Mouse (Mus musculus): Measurements from ENCODE around the gene Adcy6. TPM values are rescaled to one million over a fixed set of nuclear protein-coding genes. Genes with fewer than 3 reads are reported as not detected.
A peak's percentile ranks its signal among the peaks of the same experiment; 100 is the strongest.

Gene Adcy6
- 5.2 and 6.2 TPM in 2 replicates for polyA plus RNA-seq (2015; fragmentation: Nextera tagmentation; extraction: Ambion mirVana)

DNA sequence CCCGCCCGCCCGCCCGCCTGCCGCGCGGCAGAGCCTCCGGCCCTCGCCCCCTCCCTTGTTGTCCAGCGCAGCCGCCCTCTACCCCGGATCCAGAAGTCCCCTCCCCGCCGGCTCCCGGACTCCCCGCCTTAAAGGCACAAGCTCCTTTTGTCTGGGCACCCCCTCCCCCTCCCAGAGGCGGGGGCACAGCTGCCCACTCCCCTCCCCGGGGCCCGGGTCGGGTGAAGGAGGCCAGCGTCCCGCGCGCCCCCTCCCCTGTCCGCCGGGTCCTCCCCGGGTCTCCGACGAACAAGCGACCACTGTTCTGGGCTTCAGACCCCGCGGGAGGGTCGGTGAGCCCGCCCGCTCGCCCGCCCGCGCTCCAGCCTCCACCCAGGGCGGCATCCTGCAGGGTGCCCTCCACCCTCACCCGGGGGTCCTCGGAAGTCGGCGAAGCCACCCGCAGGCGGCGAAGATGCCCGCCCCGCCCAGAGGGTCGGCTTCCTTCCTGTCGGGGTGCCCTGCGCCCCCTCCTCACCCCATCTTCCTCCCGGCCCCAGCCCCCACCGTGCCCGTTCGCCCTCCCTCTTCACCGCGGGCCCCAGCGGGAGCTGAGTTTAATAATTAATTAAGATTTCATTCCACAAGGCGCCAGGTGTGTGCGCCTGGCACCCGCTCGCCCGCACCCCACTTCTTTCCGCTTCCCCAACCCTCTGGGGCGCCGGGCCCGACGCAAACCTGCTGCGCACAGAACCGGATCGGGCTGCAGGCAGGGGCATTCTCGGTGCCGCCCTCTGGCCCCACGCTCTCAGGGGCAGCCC lies at the start of gene Adcy6:
Gene Adcy6, minus strand, starts transcription at position 746 of the 800 bp plus-strand sequence.
- peak within 1 kb of the TSS; percentile 99 for H3K27ac ChIP-seq
- ATAC-seq (ENCODE audit: low read depth) = peak; percentile 34
- 2% methylated on average over 65 of the region's 75 CpGs for WGBS (ENCODE audit: insufficient replicate concordance)
- no peaks in the 10 kb centered on the region for H3K27me3 ChIP-seq
- no peaks in the 10 kb centered on the region for H3K9me3 ChIP-seq (replicated peaks)
- peaks cover 58% of the 10 kb centered on the region for H3K4me1 ChIP-seq (replicated peaks)
- H3K36me3 ChIP-seq = peaks cover 6% of the 10 kb centered on the region
- peak; percentile 35 for DNase-seq
- peak within 1 kb of the TSS; percentile 87 for H3K4me3 ChIP-seq (replicated peaks)
- H3K4me2 ChIP-seq = peak within 1 kb of the TSS; percentile 99
- peak within 1 kb of the TSS; percentile 92 for H3K9ac ChIP-seq

DNA sequence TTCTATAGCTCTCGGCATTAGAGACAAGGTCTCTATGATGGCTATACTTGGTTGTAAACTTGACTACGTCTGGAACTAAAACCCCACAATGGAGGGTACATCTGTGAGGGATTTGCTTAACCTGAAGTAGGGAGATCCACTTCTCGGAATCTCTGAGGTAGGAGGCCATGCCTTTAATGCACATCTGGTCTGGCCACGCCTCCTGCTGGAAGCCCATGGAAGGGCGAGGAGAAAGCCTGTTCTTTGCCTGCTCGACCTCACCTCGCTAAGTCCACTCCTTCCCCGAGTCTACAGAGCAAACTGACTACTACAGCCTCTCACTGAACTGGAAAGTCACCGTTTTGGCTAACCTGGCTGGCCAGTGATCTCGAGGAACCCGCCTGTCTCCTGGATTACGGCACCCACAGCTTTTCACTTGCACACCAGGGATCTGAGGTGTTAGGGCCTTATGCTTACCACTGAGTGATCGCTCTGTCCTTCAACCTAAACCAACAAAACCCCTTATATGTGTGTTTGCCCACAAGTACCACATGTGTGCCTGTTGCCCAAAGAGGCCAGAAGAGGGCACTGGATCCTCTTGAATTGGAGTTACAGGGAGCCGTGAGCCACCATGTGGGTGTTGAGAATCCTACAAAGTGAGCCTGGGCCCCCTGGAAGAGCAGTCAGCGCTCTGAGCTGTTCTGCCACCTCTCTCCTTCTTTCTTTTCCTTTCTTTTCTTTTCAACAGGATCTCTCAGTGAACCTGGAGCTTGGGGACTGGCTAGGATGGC lies 47.3 kb upstream of the Adcy6 start:
- Histone ChIP-seq H3K27ac (no peak overlapping the region), H3K9me3 (replicated peaks) (no peaks in the 10 kb centered on the region), H3K4me3 (replicated peaks) (no peak overlapping the region), H3K36me3 (peaks cover 84% of the 10 kb centered on the region), H3K27me3 (no peaks in the 10 kb centered on the region), H3K4me1 (replicated peaks) (peaks cover 17% of the 10 kb centered on the region), H3K4me2 (no peak overlapping the region), H3K9ac (no peak overlapping the region)
- ATAC-seq (ENCODE audit: low read depth) (no peak), DNase-seq (no peak)
- 86% methylated on average over 15 of the region's 15 CpGs for WGBS (ENCODE audit: insufficient replicate concordance)

DNA sequence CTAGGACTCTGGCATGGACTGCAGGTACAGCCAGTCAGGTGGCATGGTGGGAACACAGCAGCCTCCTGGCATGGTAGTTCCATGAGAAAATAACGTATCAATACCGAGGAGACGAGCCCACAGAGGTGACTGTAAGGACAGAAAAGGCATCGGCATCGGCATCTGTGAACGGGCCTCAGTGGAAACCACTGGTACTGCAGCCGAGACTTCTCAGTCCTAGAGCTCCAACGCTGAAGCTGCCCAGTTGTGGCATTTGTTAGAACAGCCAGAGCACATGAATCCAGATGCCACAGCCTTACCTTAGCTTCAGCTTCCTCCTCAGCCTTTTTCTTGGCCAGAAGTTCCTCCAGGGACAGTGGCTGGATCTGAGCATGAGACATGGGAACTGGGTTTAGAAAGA lies 42.3 kb upstream of the Adcy6 start:
- WGBS (ENCODE audit: insufficient replicate concordance) = 87% methylated on average over 8 of the region's 8 CpGs
- no peak overlapping the region for H3K9ac ChIP-seq
- no peak overlapping the region for H3K4me3 ChIP-seq (replicated peaks)
- no peak for DNase-seq
- peaks cover 100% of the 10 kb centered on the region for H3K36me3 ChIP-seq
- H3K27ac ChIP-seq = no peak overlapping the region
- no peaks in the 10 kb centered on the region for H3K4me1 ChIP-seq (replicated peaks)
- H3K4me2 ChIP-seq = no peak overlapping the region
- ATAC-seq (ENCODE audit: low read depth) = no peak
- no peaks in the 10 kb centered on the region for H3K27me3 ChIP-seq
- no peaks in the 10 kb centered on the region for H3K9me3 ChIP-seq (replicated peaks)

DNA sequence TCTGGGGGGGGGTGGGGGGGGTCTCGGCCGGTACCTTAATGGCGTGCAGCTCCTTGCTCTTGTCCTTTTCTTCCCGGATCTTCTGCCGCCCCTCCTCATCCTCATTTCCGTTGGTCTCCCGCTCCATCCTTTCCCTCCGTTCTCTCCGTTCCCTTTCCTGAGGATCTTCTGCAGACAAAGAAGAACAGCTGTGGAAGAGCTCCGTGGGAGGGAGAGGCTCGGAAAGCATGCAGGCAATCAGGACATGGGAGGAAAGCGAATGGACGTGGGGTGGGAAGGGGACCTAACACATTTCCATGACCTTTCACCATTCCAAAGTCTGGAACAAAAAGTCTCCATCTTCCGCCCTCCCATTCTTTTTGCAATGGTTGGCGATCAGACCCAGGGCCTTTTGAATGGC lies 41.6 kb upstream of the Adcy6 start:
- DNase-seq (no peak), ATAC-seq (ENCODE audit: low read depth) (no peak)
- H3K4me1 ChIP-seq (replicated peaks) = no peaks in the 10 kb centered on the region
- H3K4me3 ChIP-seq (replicated peaks) = no peak overlapping the region
- H3K9me3 ChIP-seq (replicated peaks) = no peaks in the 10 kb centered on the region
- H3K27me3 ChIP-seq = no peaks in the 10 kb centered on the region
- no peak overlapping the region for H3K9ac ChIP-seq
- no peak overlapping the region for H3K4me2 ChIP-seq
- H3K27ac ChIP-seq = no peak overlapping the region
- 91% methylated on average over 15 of the region's 15 CpGs for WGBS (ENCODE audit: insufficient replicate concordance)
- peaks cover 100% of the 10 kb centered on the region for H3K36me3 ChIP-seq

DNA sequence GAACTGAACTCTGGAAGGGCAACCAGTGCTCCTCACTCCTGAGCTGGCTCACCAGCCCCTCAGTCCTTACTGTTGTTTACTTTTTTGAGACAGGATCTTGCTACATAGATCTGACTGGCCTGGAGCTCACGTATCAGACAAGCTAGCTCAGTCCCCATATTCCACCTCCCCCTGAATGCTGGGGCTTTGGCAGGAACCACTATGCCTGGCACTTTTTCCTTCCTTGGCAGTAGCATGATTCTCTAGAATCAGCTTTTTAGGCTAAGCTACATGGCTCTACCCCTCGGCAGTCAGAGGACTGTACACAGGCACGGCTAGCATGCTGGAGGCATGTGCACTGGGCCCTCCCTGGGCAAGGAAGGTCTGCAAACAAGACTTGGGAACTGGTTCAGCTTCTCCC lies 38.2 kb upstream of the Adcy6 start:
- H3K27me3 ChIP-seq = no peaks in the 10 kb centered on the region
- H3K4me1 ChIP-seq (replicated peaks) = no peaks in the 10 kb centered on the region
- no peak overlapping the region for H3K4me2 ChIP-seq
- H3K9ac ChIP-seq = no peak overlapping the region
- ATAC-seq (ENCODE audit: low read depth) (no peak), DNase-seq (no peak)
- H3K27ac ChIP-seq = no peak overlapping the region
- peaks cover 96% of the 10 kb centered on the region for H3K36me3 ChIP-seq
- H3K4me3 ChIP-seq (replicated peaks) = no peak overlapping the region
- no peaks in the 10 kb centered on the region for H3K9me3 ChIP-seq (replicated peaks)
- 85% methylated on average over 3 of the region's 3 CpGs for WGBS (ENCODE audit: insufficient replicate concordance)

DNA sequence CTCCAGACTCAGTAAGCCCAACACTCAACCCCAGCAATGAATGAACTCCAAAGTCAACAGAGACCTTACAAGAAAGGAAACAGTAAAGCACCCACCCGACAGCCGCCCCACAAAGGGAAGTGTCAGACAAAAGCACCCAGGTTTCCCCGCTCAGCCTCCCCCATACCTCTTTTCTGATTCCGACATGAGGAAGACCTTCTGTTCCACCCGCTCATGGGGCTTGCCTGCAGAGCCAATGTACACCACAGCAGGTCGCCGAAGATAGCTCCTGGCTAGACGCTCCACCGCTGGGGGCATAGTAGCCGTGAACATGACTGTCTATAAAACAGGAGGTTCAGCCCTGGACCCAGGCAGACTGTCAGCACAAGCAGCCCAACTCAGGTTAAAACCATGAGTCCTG lies 37.4 kb upstream of the Adcy6 start:
- no peak overlapping the region for H3K9ac ChIP-seq
- no peak for DNase-seq
- no peak overlapping the region for H3K4me3 ChIP-seq (replicated peaks)
- H3K27ac ChIP-seq = no peak overlapping the region
- H3K9me3 ChIP-seq (replicated peaks) = no peaks in the 10 kb centered on the region
- no peaks in the 10 kb centered on the region for H3K4me1 ChIP-seq (replicated peaks)
- H3K36me3 ChIP-seq = peaks cover 88% of the 10 kb centered on the region
- no peak overlapping the region for H3K4me2 ChIP-seq
- 84% methylated on average over 10 of the region's 10 CpGs for WGBS (ENCODE audit: insufficient replicate concordance)
- H3K27me3 ChIP-seq = no peaks in the 10 kb centered on the region
- no peak for ATAC-seq (ENCODE audit: low read depth)

DNA sequence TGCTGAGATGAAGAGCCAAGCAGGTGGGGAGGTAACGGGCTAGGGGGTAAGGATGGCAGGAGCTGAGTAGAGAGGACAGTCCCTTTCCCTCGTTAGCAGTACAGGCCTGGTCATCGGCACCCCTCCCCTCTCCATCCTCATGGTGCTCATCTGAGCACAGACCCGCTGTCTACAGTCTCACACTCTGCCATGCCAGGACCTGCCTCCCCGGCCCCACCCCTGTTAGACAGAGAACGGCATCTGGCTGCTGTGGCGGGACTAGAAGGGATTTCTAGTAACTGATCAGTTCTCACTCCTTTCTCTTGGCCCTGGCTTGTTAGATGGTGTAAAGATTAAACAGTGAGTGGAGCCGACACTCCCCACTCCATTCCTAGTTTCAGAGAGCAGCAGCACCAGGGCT lies 36.9 kb upstream of the Adcy6 start:
- Histone ChIP-seq H3K9me3 (replicated peaks) (no peaks in the 10 kb centered on the region), H3K27me3 (no peaks in the 10 kb centered on the region), H3K27ac (no peak overlapping the region), H3K36me3 (peaks cover 82% of the 10 kb centered on the region), H3K9ac (no peak overlapping the region), H3K4me3 (replicated peaks) (no peak overlapping the region), H3K4me1 (replicated peaks) (no peaks in the 10 kb centered on the region), H3K4me2 (no peak overlapping the region)
- ATAC-seq (ENCODE audit: low read depth) (no peak), DNase-seq (no peak)
- 84% methylated on average over 8 of the region's 8 CpGs for WGBS (ENCODE audit: insufficient replicate concordance)

DNA sequence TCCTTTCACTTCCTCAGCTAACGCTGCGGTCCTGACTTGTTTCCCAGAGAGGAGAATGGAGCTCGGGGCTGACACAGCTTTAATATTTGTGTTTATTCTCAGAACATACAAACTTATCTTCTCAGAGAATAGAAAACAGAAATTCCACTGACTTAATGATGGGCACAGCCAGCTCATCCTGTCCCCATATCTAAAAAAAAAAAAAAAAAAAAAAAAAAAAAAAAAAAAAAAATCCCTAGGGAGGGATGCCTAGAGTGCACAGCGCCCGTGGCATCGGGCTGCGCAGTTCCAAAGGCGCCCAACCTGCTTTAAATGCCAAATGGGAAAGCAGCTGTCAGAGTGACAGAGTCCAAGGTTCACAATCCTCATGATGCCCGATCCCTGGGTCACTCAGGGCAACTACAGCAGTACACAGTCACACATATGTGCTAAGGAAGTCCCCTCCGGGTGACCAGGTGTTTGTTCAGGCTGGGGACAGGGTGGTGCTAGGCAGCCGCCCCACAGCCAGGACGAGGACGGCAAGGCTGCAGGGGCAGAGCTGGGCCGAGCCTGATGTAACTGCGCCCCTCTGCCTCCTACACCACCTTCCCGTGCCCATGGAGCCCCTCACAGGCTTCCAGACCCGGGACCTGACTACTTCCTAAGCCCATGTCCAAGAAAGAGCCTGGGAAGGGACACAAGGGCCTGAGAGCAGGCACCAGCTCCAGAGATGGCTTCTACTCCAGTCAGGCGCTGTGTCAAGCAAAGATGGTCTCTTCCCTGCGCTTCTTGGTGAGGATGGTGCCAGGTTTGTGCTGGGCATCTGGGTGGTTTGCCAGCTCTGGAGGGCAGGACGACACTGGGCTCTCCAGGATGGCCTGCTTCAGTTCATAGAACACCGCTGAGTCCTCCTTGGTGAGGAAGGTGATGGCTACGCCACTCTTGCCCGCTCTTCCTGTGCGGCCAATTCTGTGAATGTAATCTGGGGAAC lies 35.5 kb upstream of the Adcy6 start:
- Histone ChIP-seq H3K9ac (no peak overlapping the region), H3K27ac (no peak overlapping the region), H3K27me3 (peaks cover 13% of the 10 kb centered on the region), H3K4me3 (replicated peaks) (no peak overlapping the region), H3K36me3 (peaks cover 68% of the 10 kb centered on the region), H3K4me2 (no peak overlapping the region), H3K9me3 (replicated peaks) (no peaks in the 10 kb centered on the region), H3K4me1 (replicated peaks) (no peaks in the 10 kb centered on the region)
- no peak for DNase-seq
- no peak for ATAC-seq (ENCODE audit: low read depth)
- WGBS (ENCODE audit: insufficient replicate concordance) = 89% methylated on average over 24 of the region's 24 CpGs

DNA sequence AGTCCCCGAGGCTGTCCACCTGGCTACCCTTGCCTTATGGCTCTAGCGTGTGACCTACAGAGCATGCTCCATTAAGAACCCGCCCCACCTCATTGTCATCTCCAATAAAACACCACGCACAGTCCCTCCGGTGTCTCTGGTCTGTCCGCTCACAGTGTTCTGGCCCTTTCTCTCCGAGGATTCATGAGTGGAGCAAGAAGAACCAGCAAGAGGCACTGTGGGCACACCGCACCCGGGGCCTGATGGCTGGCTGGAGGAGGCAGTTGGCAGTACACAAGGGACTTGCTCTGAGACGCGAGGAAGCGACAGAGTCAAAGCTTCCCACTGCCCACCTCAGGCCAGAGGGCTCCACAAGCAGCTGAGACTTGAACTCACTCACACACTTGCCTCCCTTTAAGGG lies 34.5 kb upstream of the Adcy6 start:
- peaks cover 22% of the 10 kb centered on the region for H3K27me3 ChIP-seq
- ATAC-seq (ENCODE audit: low read depth) = no peak
- 85% methylated on average over 12 of the region's 12 CpGs for WGBS (ENCODE audit: insufficient replicate concordance)
- no peak overlapping the region for H3K4me3 ChIP-seq (replicated peaks)
- H3K27ac ChIP-seq = no peak overlapping the region
- no peak for DNase-seq
- H3K9ac ChIP-seq = no peak overlapping the region
- H3K9me3 ChIP-seq (replicated peaks) = no peaks in the 10 kb centered on the region
- H3K4me2 ChIP-seq = no peak overlapping the region
- H3K36me3 ChIP-seq = peaks cover 59% of the 10 kb centered on the region
- H3K4me1 ChIP-seq (replicated peaks) = no peaks in the 10 kb centered on the region

DNA sequence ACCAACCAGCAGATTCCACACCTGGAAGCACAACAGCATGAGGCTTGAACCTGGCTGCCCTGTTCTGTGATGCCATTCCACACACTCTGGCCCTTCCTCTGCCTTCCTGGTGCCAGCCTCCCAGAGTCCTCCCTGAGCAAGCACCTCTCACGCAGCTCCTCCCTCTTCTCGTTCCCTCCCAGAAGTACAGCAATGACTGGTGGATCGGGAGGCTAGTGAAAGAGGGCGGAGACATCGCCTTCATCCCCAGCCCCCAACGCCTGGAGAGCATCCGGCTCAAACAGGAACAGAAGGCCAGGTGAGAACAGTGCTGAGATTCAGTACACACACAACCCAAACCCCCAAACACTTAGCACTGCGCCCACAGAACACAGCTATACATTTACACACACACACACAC lies 30.3 kb upstream of the Adcy6 start:
- H3K4me1 ChIP-seq (replicated peaks) = peaks cover 5% of the 10 kb centered on the region
- 20% methylated on average over 8 of the region's 8 CpGs for WGBS (ENCODE audit: insufficient replicate concordance)

DNA sequence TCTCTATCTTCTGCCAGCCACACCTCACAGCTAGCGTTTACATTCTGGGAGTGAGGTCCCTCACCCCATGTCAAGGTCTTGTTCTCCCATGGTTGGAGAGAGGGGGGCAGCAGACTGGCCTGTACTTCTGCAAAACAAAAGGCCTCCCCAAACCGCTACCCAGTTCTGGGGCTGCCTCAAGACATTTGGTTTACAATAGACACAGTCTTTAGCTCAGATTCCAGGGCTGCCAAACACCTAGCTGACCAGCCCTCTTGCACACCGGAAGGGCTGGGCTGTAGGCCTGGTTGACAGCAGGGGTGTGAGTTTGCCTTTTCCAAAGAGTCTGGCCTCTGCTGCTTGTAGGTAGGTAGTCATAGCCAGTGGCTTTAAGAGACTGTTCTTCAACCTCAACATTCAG lies 27.3 kb upstream of the Adcy6 start:
- Histone ChIP-seq H3K36me3 (no peaks in the 10 kb centered on the region), H3K4me3 (replicated peaks) (no peak overlapping the region), H3K9me3 (replicated peaks) (no peaks in the 10 kb centered on the region), H3K4me1 (replicated peaks) (peaks cover 25% of the 10 kb centered on the region), H3K27ac (no peak overlapping the region), H3K4me2 (no peak overlapping the region), H3K27me3 (peaks cover 94% of the 10 kb centered on the region), H3K9ac (no peak overlapping the region)
- DNase-seq = no peak
- ATAC-seq (ENCODE audit: low read depth) = no peak
- 42% methylated on average over 3 of the region's 3 CpGs for WGBS (ENCODE audit: insufficient replicate concordance)

More for the DNA sequence above, 30.3 kb upstream of the Adcy6 start:
- H3K4me2 ChIP-seq = no peak overlapping the region
- no peak overlapping the region for H3K9ac ChIP-seq
- H3K36me3 ChIP-seq = peaks cover 16% of the 10 kb centered on the region
- no peak overlapping the region for H3K27ac ChIP-seq
- ATAC-seq (ENCODE audit: low read depth) (no peak), DNase-seq (no peak)
- H3K27me3 ChIP-seq = peaks cover 64% of the 10 kb centered on the region
- no peaks in the 10 kb centered on the region for H3K9me3 ChIP-seq (replicated peaks)
- no peak overlapping the region for H3K4me3 ChIP-seq (replicated peaks)
